Comparison of ENCODE assay signal across 9 mouse cellular contexts in genomic region chr5:136245541-136246451, GRCm38 (mm10). TPM values are rescaled to one million over a fixed set of nuclear protein-coding genes. Genes with fewer than 3 reads are reported as not detected.
DNase-seq lines count a peak whose midpoint lies in the region; ATAC-seq and TF ChIP-seq lines count a peak whose summit lies in the region.
"Had no signal": no experiment of that assay in that cellular context is flagged by ENCODE, and none has a peak within 500 bp of the region (broad histone marks: within the 10 kb centered on the region; RNA-seq: fewer than 3 reads in every experiment).

No protein-coding gene starts in this region.

- no peak for DNase-seq in heart, adult 9 months (ENCODE audit: low spot score in 2 of 2)
- DNase-seq in hindbrain, embryonic 11.5 days (ENCODE audit: low spot score): peak; percentile 34
- peak; percentile 94 for DNase-seq in midbrain, embryonic 11.5 days (ENCODE audit: low spot score, missing footprints)
- DNase-seq in retina, postnatal 1 day: no peak
- DNase-seq in B cell, adult 2 months: no peak
- no peak for DNase-seq in adrenal gland, postnatal 36 days

- H3K4me1 ChIP-seq in heart, embryonic 14.5 days (ENCODE audit: control insufficient read depth in 2 of 2, insufficient read depth in 2 of 2, low read length in 2 of 2): peaks cover 8 to 9% of the 10 kb centered on the region in 2 experiments; a peak in 3 of 4 replicates
- peaks cover 6% of the 10 kb centered on the region; the same call in 1 of the 2 replicates for H3K4me1 ChIP-seq in bone marrow, adult 2 months (ENCODE audit: control insufficient read depth, insufficient read depth, low read length)
- 0 out of 2 replicates have a peak, but pooled peaks cover 4% of the 10 kb centered on the region for H3K4me1 ChIP-seq in hindbrain, embryonic 11.5 days (replicated peaks; ENCODE audit: control insufficient read depth, insufficient read depth, low read length)
- H3K4me1 ChIP-seq in midbrain, embryonic 11.5 days (ENCODE audit: control insufficient read depth, insufficient read depth, low read length): peaks cover 9% of the 10 kb centered on the region; the same call in 1 of the 2 replicates

- no peaks in the 10 kb centered on the region for H3K9me3 ChIP-seq in heart, embryonic 14.5 days (ENCODE audit: control insufficient read depth, low read length)
- H3K9me3 ChIP-seq in hindbrain, embryonic 11.5 days (ENCODE audit: control insufficient read depth, low read length): no peaks in the 10 kb centered on the region
- H3K9me3 ChIP-seq in midbrain, embryonic 11.5 days (ENCODE audit: control insufficient read depth, low read length): no peaks in the 10 kb centered on the region

- TF ChIP-seq POLR2A in bone marrow, adult 2 months (IDR thresholded peaks at IDR 0.05; ENCODE audit: borderline replicate concordance, control insufficient read depth, low read depth, low read length): no peak

- 0 out of 4 replicates have a peak overlapping the region, but pooled peaks of 1 of the 2 experiments have one; percentile 66 for H3K27ac ChIP-seq in heart, embryonic 14.5 days (replicated peaks in 1 of 2; ENCODE audit: control insufficient read depth in 1 of 2, insufficient read depth in 1 of 2, low read depth in 2 of 2, low read length in 2 of 2)
- peak overlapping the region; percentile 91 for H3K27ac ChIP-seq in bone marrow, adult 2 months (ENCODE audit: control insufficient read depth, insufficient read depth, low read depth, low read length, poor library complexity)
- peak overlapping the region; percentile 85; the same call in 1 of the 2 replicates for H3K27ac ChIP-seq in hindbrain, embryonic 11.5 days (ENCODE audit: low read depth, low read length)
- 0 out of 2 replicates have a peak overlapping the region, but pooled peaks have one; percentile 72 for H3K27ac ChIP-seq in midbrain, embryonic 11.5 days (ENCODE audit: low read depth, low read length)

- peak overlapping the region; percentile 98 for H3K4me2 ChIP-seq in heart, embryonic 14.5 days (ENCODE audit: low read length)
- peak overlapping the region; percentile 89 for H3K4me2 ChIP-seq in hindbrain, embryonic 11.5 days (replicated peaks; ENCODE audit: low read depth, low read length)
- H3K4me2 ChIP-seq in midbrain, embryonic 11.5 days: peak overlapping the region; percentile 90

- H3K9ac ChIP-seq in heart, embryonic 14.5 days (ENCODE audit: low read length): no peak overlapping the region; the same call in 1 of the 2 replicates
- peak overlapping the region; percentile 75; the same call in 1 of the 2 replicates for H3K9ac ChIP-seq in hindbrain, embryonic 11.5 days (ENCODE audit: low read depth, low read length)
- peak overlapping the region; percentile 65 for H3K9ac ChIP-seq in midbrain, embryonic 11.5 days (ENCODE audit: low read length)

- H3K4me3 ChIP-seq in heart, embryonic 14.5 days (ENCODE audit: control insufficient read depth in 1 of 2, insufficient read depth in 1 of 2, low read depth in 1 of 2, low read length in 2 of 2): peak overlapping the region; percentile 68 to 69; a peak in 3 of 4 replicates
- peak overlapping the region; percentile 62 for H3K4me3 ChIP-seq in bone marrow, adult 2 months (replicated peaks; ENCODE audit: control insufficient read depth, low read depth, low read length)
- H3K4me3 ChIP-seq in hindbrain, embryonic 11.5 days (ENCODE audit: low read depth, low read length): peak overlapping the region; percentile 69
- peak overlapping the region; percentile 79 for H3K4me3 ChIP-seq in midbrain, embryonic 11.5 days (ENCODE audit: low read depth, low read length)

- peaks cover 20% of the 10 kb centered on the region for H3K27me3 ChIP-seq in heart, embryonic 14.5 days (ENCODE audit: control insufficient read depth, insufficient read depth, low read length)
- H3K27me3 ChIP-seq in hindbrain, embryonic 11.5 days (ENCODE audit: control insufficient read depth, insufficient read depth, low read length): no peaks in the 10 kb centered on the region
- H3K27me3 ChIP-seq in midbrain, embryonic 11.5 days (ENCODE audit: control insufficient read depth, insufficient read depth, low read length): no peaks in the 10 kb centered on the region

- 0 out of 2 replicates have a peak, but pooled peaks cover 3% of the 10 kb centered on the region for H3K36me3 ChIP-seq in heart, embryonic 14.5 days (ENCODE audit: control insufficient read depth, insufficient read depth, low read length)
- H3K36me3 ChIP-seq in hindbrain, embryonic 11.5 days (ENCODE audit: control insufficient read depth, insufficient read depth, low read length): no peaks in the 10 kb centered on the region
- H3K36me3 ChIP-seq in midbrain, embryonic 11.5 days (ENCODE audit: control insufficient read depth, insufficient read depth, low read length): 0 out of 2 replicates have a peak, but pooled peaks cover 3% of the 10 kb centered on the region
- H3K36me3 ChIP-seq: G1E had no signal

- 19% methylated on average over 15 of the region's 15 CpGs for WGBS in heart, embryonic 14.5 days
- 44% methylated on average over 15 of the region's 15 CpGs for WGBS in bone marrow, adult 2 months
- 9% methylated on average over 15 of the region's 15 CpGs for WGBS in hindbrain, embryonic 11.5 days
- 9% methylated on average over 15 of the region's 15 CpGs for WGBS in midbrain, embryonic 11.5 days

- no peak for TF ChIP-seq CTCF in bone marrow, adult 2 months (IDR thresholded peaks at IDR 0.05; ENCODE audit: control insufficient read depth, insufficient read depth, low read length)

- ATAC-seq in heart, embryonic 14.5 days (ENCODE audit: insufficient number of reproducible peaks, insufficient read depth, low FRiP score, low read depth): 0 out of 2 replicates have a peak, but pooled peaks have one; percentile 3
- ATAC-seq in hindbrain, embryonic 11.5 days (ENCODE audit: low FRiP score): no peak; the same call in 1 of the 2 replicates
- peak; percentile 5; the same call in 1 of the 2 replicates for ATAC-seq in midbrain, embryonic 11.5 days (ENCODE audit: low FRiP score)

RNA-seq across cellular contexts. Expression of gene Sh2b2, which starts 0.6 kb away (rescaled TPM):
- polyA plus RNA-seq in heart, embryonic 14.5 days (2014; fragmentation: Nextera tagmentation; extraction: Ambion mirVana): 0.95 and 2.1 TPM in 2 replicates
- 5.1 and 6.3 TPM in 2 replicates for polyA plus RNA-seq in bone marrow, adult 2 months (2011; ENCODE audit: insufficient read depth, insufficient read length, low replicate concordance, missing spikeins)
- 9.9 and 11.2 TPM in 2 replicates for polyA plus RNA-seq in hindbrain, embryonic 11.5 days (2014; fragmentation: Nextera tagmentation; extraction: Ambion mirVana)
- polyA plus RNA-seq in midbrain, embryonic 11.5 days (2014; fragmentation: Nextera tagmentation; extraction: Ambion mirVana): 8.7 and 11.8 TPM in 2 replicates
- 10 to 100 TPM; 19.7 to 21.0 TPM for total RNA-seq in adrenal gland, postnatal 36 days (2021)
- polyA plus RNA-seq: G1E had no signal

RNA-seq across cellular contexts. Expression of gene Prkrip1, which starts 47.0 kb away (rescaled TPM):
- polyA plus RNA-seq in heart, embryonic 14.5 days (2014; fragmentation: Nextera tagmentation; extraction: Ambion mirVana): 33.8 and 35.6 TPM in 2 replicates
- polyA plus RNA-seq in bone marrow, adult 2 months (2011; ENCODE audit: insufficient read depth, insufficient read length, low replicate concordance, missing spikeins): 40.9 and 47.7 TPM in 2 replicates
- 86.1 and 87.6 TPM in 2 replicates for polyA plus RNA-seq in hindbrain, embryonic 11.5 days (2014; fragmentation: Nextera tagmentation; extraction: Ambion mirVana)
- 74.2 and 87.6 TPM in 2 replicates for polyA plus RNA-seq in midbrain, embryonic 11.5 days (2014; fragmentation: Nextera tagmentation; extraction: Ambion mirVana)
- total RNA-seq in adrenal gland, postnatal 36 days (2021): 10 to 100 TPM; 36.2 to 46.0 TPM

Comparison
In these comparisons a context has a peak if more than half of its experiments do, and no peak if none do; other contexts are left out.
1. DNase-seq: peak in hindbrain, embryonic 11.5 days (single experiment) and midbrain, embryonic 11.5 days (single experiment); none in heart, adult 9 months (0 of 2), retina, postnatal 1 day (single experiment), B cell, adult 2 months (0 of 2) and adrenal gland, postnatal 36 days (0 of 2).
2. Peak in every context shown above with its lines, with median percentiles within 50 percentile points of each other: H3K4me2 ChIP-seq and H3K4me3 ChIP-seq.